Comparison of ENCODE assay signal across 8 mouse cellular contexts in genomic region chr7:126649231-126650051, GRCm38 (mm10). TPM values are rescaled to one million over a fixed set of nuclear protein-coding genes. Genes with fewer than 3 reads are reported as not detected.
DNase-seq lines count a peak whose midpoint lies in the region; ATAC-seq lines count a peak whose summit lies in the region.

TSS of gene Sgf29 (plus strand) at chr7:126649309.

- H3K4me1 ChIP-seq in hindbrain, embryonic 16.5 days (ENCODE audit: control insufficient read depth, insufficient read depth, low read depth, low read length): peaks cover 9% of the 10 kb centered on the region

- no peaks in the 10 kb centered on the region for H3K9me3 ChIP-seq in hindbrain, embryonic 16.5 days (ENCODE audit: control insufficient read depth, low read length)

- no peaks in the 10 kb centered on the region for H3K36me3 ChIP-seq in hindbrain, embryonic 16.5 days (ENCODE audit: control insufficient read depth, insufficient read depth, low read length)
- H3K36me3 ChIP-seq in macrophage (ENCODE audit: inconsistent target): no peaks in the 10 kb centered on the region

- H3K4me2 ChIP-seq in hindbrain, embryonic 16.5 days (ENCODE audit: low read length): peak within 1 kb of the TSS; percentile 92

- H3K4me3 ChIP-seq in hindbrain, embryonic 16.5 days (ENCODE audit: low read length): peak within 1 kb of the TSS; percentile 73
- H3K4me3 ChIP-seq in macrophage (ENCODE audit: inconsistent target): peak within 1 kb of the TSS; percentile 48

- DNase-seq in T-cell, adult 2 months (ENCODE audit: low spot score): peak; percentile 91
- DNase-seq in cerebellum, postnatal 36 days: peak; percentile 92 to 94
- peak; percentile 91 for DNase-seq in gastrocnemius, adult 18-20 months (ENCODE audit: low spot score)
- peak; percentile 94 to 95 for DNase-seq in left cerebral cortex, adult 18-20 months (ENCODE audit: low spot score in 2 of 2)
- DNase-seq in right cerebral cortex, adult 18-20 months: peak; percentile 94
- DNase-seq in urinary bladder, postnatal 10 days (ENCODE audit: low spot score): peak; percentile 64

- 1% methylated on average over 54 of the region's 57 CpGs for WGBS in hindbrain, embryonic 16.5 days
- 2% methylated on average over 42 of the region's 57 CpGs for WGBS in macrophage (ENCODE audit: missing documents)

- peak within 1 kb of the TSS; percentile 95 for H3K27ac ChIP-seq in hindbrain, embryonic 16.5 days (ENCODE audit: low read depth, low read length)
- H3K27ac ChIP-seq in macrophage: peak within 1 kb of the TSS; percentile 71

- ATAC-seq in hindbrain, embryonic 16.5 days: peak; percentile 99

- peaks cover 35% of the 10 kb centered on the region for H3K79me2 ChIP-seq in macrophage (ENCODE audit: inconsistent target)

- H3K9ac ChIP-seq in hindbrain, embryonic 16.5 days (ENCODE audit: low read depth, low read length): peak within 1 kb of the TSS; percentile 82

- H3K27me3 ChIP-seq in hindbrain, embryonic 16.5 days (replicated peaks; ENCODE audit: control insufficient read depth, insufficient read depth, low read length): no peaks in the 10 kb centered on the region

RNA-seq across cellular contexts. Expression of gene Sgf29, which starts in this region (rescaled TPM):
- 10 to 100 TPM; 29.1 to 33.1 TPM for total RNA-seq in gastrocnemius, adult 18-20 months (2021)
- polyA plus RNA-seq in hindbrain, embryonic 16.5 days (2015; fragmentation: Nextera tagmentation; extraction: Ambion mirVana): 54.9 and 56.5 TPM in 2 replicates
- total RNA-seq in left cerebral cortex, adult 18-20 months (2021): 10 to 100 TPM; 30.5 to 32.9 TPM
- total RNA-seq in macrophage (2018; cell fraction: chromatin; rRNA removed): 10 to 100 TPM in 21 of 26 experiments, 1 to 10 TPM in 5; 3.7 to 39.6 (median 21.9) TPM
- 10 to 100 TPM; 10.2 to 23.4 (median 16.9) TPM for total RNA-seq in macrophage (2018; cell fraction: cytosol; rRNA removed)
- total RNA-seq in macrophage (2018; cell fraction: nucleus; rRNA removed): 10 to 100 TPM in 18 of 26 experiments, 1 to 10 TPM in 8; 4.0 to 36.7 (median 16.2) TPM
- polyA plus RNA-seq in macrophage (2018): 12.5 to 21.7 TPM (median 17.0 TPM) in 3 replicates

Comparison
In these comparisons a context has a peak if more than half of its experiments do, and no peak if none do; other contexts are left out.
1. Peak in every context shown above with its lines: DNase-seq, ATAC-seq, H3K4me3 ChIP-seq and H3K27ac ChIP-seq.